Mouse (Mus musculus): ENCODE measurements around the gene Lrrfip2.

Lrrfip2 gene

GRCm38 (mm10) chr9:111161213-111161612 lies 43.8 kb downstream of the Lrrfip2 start:
- no peak for DNase-seq (ENCODE audit: low spot score)

- no peak for DNase-seq (ENCODE audit: low spot score)
Observed at GRCm38 (mm10) chr9:111166612-111167011, 49.2 kb downstream of the Lrrfip2 start.

- no peak for DNase-seq (ENCODE audit: low spot score)
Observed at GRCm38 (mm10) chr9:111170430-111170829, 53.0 kb downstream of the Lrrfip2 start.

GRCm38 (mm10) chr9:111174071-111174470 lies 56.7 kb downstream of the Lrrfip2 start:
- no peak for DNase-seq (ENCODE audit: low spot score)

- DNase-seq (ENCODE audit: low spot score): no peak
Observed at GRCm38 (mm10) chr9:111178971-111179370, 61.6 kb downstream of the Lrrfip2 start.

GRCm38 (mm10) chr9:111182176-111182575 lies 64.8 kb downstream of the Lrrfip2 start:
- DNase-seq (ENCODE audit: low spot score): no peak

- no peak for DNase-seq (ENCODE audit: low spot score)
Observed at GRCm38 (mm10) chr9:111184929-111185328, 67.5 kb downstream of the Lrrfip2 start.

GRCm38 (mm10) chr9:111186861-111187260 lies 69.5 kb downstream of the Lrrfip2 start:
- no peak for DNase-seq (ENCODE audit: low spot score)

GRCm38 (mm10) chr9:111188731-111189130 lies 71.3 kb downstream of the Lrrfip2 start:
- no peak for DNase-seq (ENCODE audit: low spot score)

GRCm38 (mm10) chr9:111193211-111193610 lies 75.8 kb downstream of the Lrrfip2 start:
- no peak for DNase-seq (ENCODE audit: low spot score)

GRCm38 (mm10) chr9:111197116-111197515 lies 79.7 kb downstream of the Lrrfip2 start:
- DNase-seq (ENCODE audit: low spot score): no peak

- no peak for DNase-seq (ENCODE audit: low spot score)
Observed at GRCm38 (mm10) chr9:111197712-111198111, 80.3 kb downstream of the Lrrfip2 start.

- no peak for DNase-seq (ENCODE audit: low spot score)
Observed at GRCm38 (mm10) chr9:111198332-111198731, 80.9 kb downstream of the Lrrfip2 start.

GRCm38 (mm10) chr9:111200208-111200607 lies 82.8 kb downstream of the Lrrfip2 start:
- no peak for DNase-seq (ENCODE audit: low spot score)

GRCm38 (mm10) chr9:111204601-111205375 lies 87.4 kb downstream of the Lrrfip2 start:
- no peak for DNase-seq (ENCODE audit: low spot score)

- no peak for DNase-seq (ENCODE audit: low spot score)
Observed at GRCm38 (mm10) chr9:111207683-111208082, 90.3 kb downstream of the Lrrfip2 start.

- no peak for DNase-seq (ENCODE audit: low spot score)
Observed at GRCm38 (mm10) chr9:111208185-111208584, 90.8 kb downstream of the Lrrfip2 start.

GRCm38 (mm10) chr9:111209158-111209699 lies 91.8 kb downstream of the Lrrfip2 start:
- no peak for DNase-seq (ENCODE audit: low spot score)

- DNase-seq (ENCODE audit: low spot score): no peak
Observed at GRCm38 (mm10) chr9:111210412-111210811, 93.0 kb downstream of the Lrrfip2 start.

GRCm38 (mm10) chr9:111211122-111212041 lies 94.0 kb downstream of the Lrrfip2 start:
- DNase-seq (ENCODE audit: low spot score): no peak

GRCm38 (mm10) chr9:111213501-111213900 lies 96.1 kb downstream of the Lrrfip2 start:
- no peak for DNase-seq (ENCODE audit: low spot score)

- no peak for DNase-seq (ENCODE audit: low spot score)
Observed at GRCm38 (mm10) chr9:111216424-111216823, 99.0 kb downstream of the Lrrfip2 start.
